Comparison of ENCODE assay signal across 16 mouse cellular contexts in genomic region chr7:19831837-19832236, GRCm38 (mm10). TPM values are rescaled to one million over a fixed set of nuclear protein-coding genes. Genes with fewer than 3 reads are reported as not detected.
DNase-seq lines count a peak whose midpoint lies in the region; ATAC-seq lines count a peak whose summit lies in the region.
"Had no signal": no experiment of that assay in that cellular context is flagged by ENCODE, and none has a peak within 500 bp of the region (broad histone marks: within the 10 kb centered on the region; RNA-seq: fewer than 3 reads in every experiment).

No protein-coding gene starts in this region.

- H3K4me3 ChIP-seq in lung, embryonic 15.5 days: no peak overlapping the region
- no peak overlapping the region for H3K4me3 ChIP-seq in intestine, embryonic 16.5 days (ENCODE audit: low read length)
- H3K4me3 ChIP-seq: forebrain, embryonic 12.5 days; heart, embryonic 13.5 days had no signal

- H3K9ac ChIP-seq in lung, embryonic 15.5 days: no peak overlapping the region
- no peak overlapping the region for H3K9ac ChIP-seq in intestine, embryonic 16.5 days (ENCODE audit: low read depth, low read length)
- H3K9ac ChIP-seq: forebrain, embryonic 12.5 days; heart, embryonic 13.5 days had no signal

- no peaks in the 10 kb centered on the region for H3K9me3 ChIP-seq in lung, embryonic 15.5 days
- peaks cover 3% of the 10 kb centered on the region; the same call in 1 of the 2 replicates for H3K9me3 ChIP-seq in intestine, embryonic 16.5 days (ENCODE audit: control insufficient read depth, low read length)

- 35% methylated on average over 9 of the region's 9 CpGs for WGBS in lung, embryonic 15.5 days
- WGBS in intestine, embryonic 16.5 days: 36% methylated on average over 9 of the region's 9 CpGs

- no peaks in the 10 kb centered on the region for H3K27me3 ChIP-seq in lung, embryonic 15.5 days
- H3K27me3 ChIP-seq in intestine, embryonic 16.5 days (replicated peaks; ENCODE audit: control insufficient read depth, insufficient read depth, low read length): no peaks in the 10 kb centered on the region
- H3K27me3 ChIP-seq: CH12.LX had no signal

- ATAC-seq in lung, embryonic 15.5 days (ENCODE audit: borderline replicate concordance, extremely low read depth, low FRiP score, low TSS enrichment): peak; percentile 16; the same call in 1 of the 2 replicates
- ATAC-seq in intestine, embryonic 16.5 days: peak; percentile 31

- no peak overlapping the region for H3K27ac ChIP-seq in lung, embryonic 15.5 days
- H3K27ac ChIP-seq in intestine, embryonic 16.5 days (ENCODE audit: low read length): no peak overlapping the region; the same call in 1 of the 2 replicates
- H3K27ac ChIP-seq: forebrain, embryonic 12.5 days; heart, embryonic 13.5 days had no signal

- no peak overlapping the region for H3K4me2 ChIP-seq in lung, embryonic 15.5 days
- H3K4me2 ChIP-seq in intestine, embryonic 16.5 days (ENCODE audit: low read depth, low read length): no peak overlapping the region
- H3K4me2 ChIP-seq: forebrain, embryonic 12.5 days; heart, embryonic 13.5 days had no signal

- peaks cover 17% of the 10 kb centered on the region for H3K4me1 ChIP-seq in lung, embryonic 15.5 days
- peaks cover 24% of the 10 kb centered on the region for H3K4me1 ChIP-seq in intestine, embryonic 16.5 days (ENCODE audit: control insufficient read depth, insufficient read depth, low read length)

- peak; percentile 96 for DNase-seq in heart, adult 11 months
- DNase-seq in heart, adult 8-10 months (ENCODE audit: low spot score): no peak
- no peak for DNase-seq in lung, postnatal 4 days
- no peak for DNase-seq in embryo, embryonic 11 days
- no peak for DNase-seq in left cerebral cortex, adult 8-10 months (ENCODE audit: low spot score in 2 of 2)
- DNase-seq in embryo, embryonic 10.5 days (ENCODE audit: low spot score): no peak
- DNase-seq: cerebellum, postnatal 14 days; kidney, adult 9 months had no signal

- H3K36me3 ChIP-seq in lung, embryonic 15.5 days: no peaks in the 10 kb centered on the region
- H3K36me3 ChIP-seq in intestine, embryonic 16.5 days (ENCODE audit: control insufficient read depth, insufficient read depth, low read length): no peaks in the 10 kb centered on the region
- H3K36me3 ChIP-seq: forebrain, embryonic 12.5 days; heart, embryonic 13.5 days had no signal

RNA-seq across cellular contexts. Expression of gene Bcl3, which starts 9.3 kb away (rescaled TPM):
- total RNA-seq in heart, adult 8-10 months (2022): 1 to 10 TPM; 2.1 to 4.4 (median 3.5) TPM
- polyA plus RNA-seq in lung, embryonic 15.5 days (2015; fragmentation: Nextera tagmentation; extraction: Ambion mirVana): 4.3 and 4.7 TPM in 2 replicates
- 15.5 and 15.6 TPM in 2 replicates for polyA plus RNA-seq in intestine, embryonic 16.5 days (2015; fragmentation: Nextera tagmentation; extraction: Ambion mirVana)
- total RNA-seq in left cerebral cortex, adult 8-10 months (2022): 1 to 10 TPM in 2 of 4 experiments, under 1 TPM in 1, not detected in 1; 0.57 to 6.4 (median 2.9) TPM

RNA-seq across cellular contexts. Expression of gene Gm19345, which starts 20.0 kb away (rescaled TPM):
- not detected for total RNA-seq in heart, adult 8-10 months (2022)
- polyA plus RNA-seq in lung, embryonic 15.5 days (2015; fragmentation: Nextera tagmentation; extraction: Ambion mirVana): 0.16 TPM in 1 of 2 replicates, not detected in the other
- polyA plus RNA-seq in intestine, embryonic 16.5 days (2015; fragmentation: Nextera tagmentation; extraction: Ambion mirVana): 0.13 and 0.27 TPM in 2 replicates
- 1 to 10 TPM; 1.4 to 2.5 (median 2.0) TPM for total RNA-seq in left cerebral cortex, adult 8-10 months (2022)
- polyA plus RNA-seq: heart, embryonic 13.5 days; limb, embryonic 11.5 days had no signal

RNA-seq across cellular contexts. Expression of gene Ceacam16, which starts 29.3 kb away (rescaled TPM):
- under 1 TPM in 1 of 4 experiments, not detected in 3; 0.27 TPM for total RNA-seq in heart, adult 8-10 months (2022)
- not detected in 2 replicates for polyA plus RNA-seq in lung, embryonic 15.5 days (2015; fragmentation: Nextera tagmentation; extraction: Ambion mirVana)
- not detected in 2 replicates for polyA plus RNA-seq in intestine, embryonic 16.5 days (2015; fragmentation: Nextera tagmentation; extraction: Ambion mirVana)
- not detected for total RNA-seq in left cerebral cortex, adult 8-10 months (2022)
- polyA plus RNA-seq: brain, embryonic 14.5 days; forebrain, embryonic 12.5 days; limb, embryonic 11.5 days had no signal

RNA-seq across cellular contexts. Expression of gene Cblc, which starts 35.2 kb away (rescaled TPM):
- under 1 TPM in 2 of 4 experiments, not detected in 2; 0.37 to 0.76 TPM for total RNA-seq in heart, adult 8-10 months (2022)
- 15.2 and 16.1 TPM in 2 replicates for polyA plus RNA-seq in lung, embryonic 15.5 days (2015; fragmentation: Nextera tagmentation; extraction: Ambion mirVana)
- polyA plus RNA-seq in intestine, embryonic 16.5 days (2015; fragmentation: Nextera tagmentation; extraction: Ambion mirVana): 32.6 and 42.1 TPM in 2 replicates
- total RNA-seq in left cerebral cortex, adult 8-10 months (2022): not detected
- polyA plus RNA-seq: testis, adult 2 months had no signal

RNA-seq across cellular contexts. Expression of gene Ceacam19, which starts 55.9 kb away (rescaled TPM):
- total RNA-seq in heart, adult 8-10 months (2022): not detected
- polyA plus RNA-seq in lung, embryonic 15.5 days (2015; fragmentation: Nextera tagmentation; extraction: Ambion mirVana): not detected in 2 replicates
- not detected in 2 replicates for polyA plus RNA-seq in intestine, embryonic 16.5 days (2015; fragmentation: Nextera tagmentation; extraction: Ambion mirVana)
- not detected for total RNA-seq in left cerebral cortex, adult 8-10 months (2022)
- polyA plus RNA-seq: forebrain, embryonic 12.5 days; heart, embryonic 13.5 days; limb, embryonic 11.5 days; testis, adult 2 months had no signal
